Mouse (Mus musculus) forebrain, embryonic 15.5 days (tissue): Measurements from ENCODE around the gene Psma6. TPM values are rescaled to one million over a fixed set of nuclear protein-coding genes. Genes with fewer than 3 reads are reported as not detected.
A peak's percentile ranks its signal among the peaks of the same experiment; 100 is the strongest.

Experiments
- ATAC-seq: fragments of 200-750 bp; cut with Nextera tagmentation; replicated peaks from 2 replicates; pipeline ENCODE4 v1.8.0; 2017; ENCODE audit warnings: mild to moderate bottlenecking, moderate TSS enrichment, moderate library complexity
- H3K27ac ChIP-seq: fragments of 300-500 bp; sonication (generic); replicated peaks from 2 replicates; pipeline ENCODE4 v1.5.1; 2015; ENCODE audit warnings: mild to moderate bottlenecking, inconsistent platforms
- H3K27me3 ChIP-seq: fragments of 300-500 bp; sonication (generic); 2 replicates; pipeline ENCODE4 v1.6.1; 2015; ENCODE audit warnings: inconsistent platforms
- H3K36me3 ChIP-seq: fragments of 300-500 bp; sonication (generic); 2 replicates; pipeline ENCODE4 v1.6.1; 2015; ENCODE audit warnings: mild to moderate bottlenecking, inconsistent platforms
- H3K4me1 ChIP-seq: fragments of 300-500 bp; sonication (generic); 2 replicates; pipeline ENCODE4 v1.6.1; 2015; ENCODE audit warnings: inconsistent platforms
- H3K4me2 ChIP-seq: fragments of 300-500 bp; sonication (generic); replicated peaks from 2 replicates; pipeline ENCODE4 v1.6.1; 2015; ENCODE audit warnings: mild to moderate bottlenecking, inconsistent platforms
- H3K4me3 ChIP-seq: fragments of 300-500 bp; sonication (generic); 2 replicates; pipeline ENCODE4 v1.5.1; 2015; ENCODE audit warnings: mild to moderate bottlenecking, inconsistent platforms
- H3K9ac ChIP-seq: fragments of 300-500 bp; sonication (generic); replicated peaks from 2 replicates; pipeline ENCODE4 v1.6.1; 2015; ENCODE audit warnings: mild to moderate bottlenecking, inconsistent platforms
- H3K9me3 ChIP-seq: fragments of 300-500 bp; sonication (generic); 2 replicates; pipeline ENCODE4 v1.6.1; 2016; ENCODE audit warnings: inconsistent platforms
- WGBS: fragments of 180-500 bp; shearing (Covaris S2); methylation state at CpG from one replicate; pipeline ENCODE4 v1.1.7; 2015; ENCODE audit warnings: mixed read lengths; 5-methylcytosine and 5-hydroxymethylcytosine counted together
- polyA plus RNA-seq: library from polyadenylated mRNA; unstranded; fragments of >200 nt; fragmentation: Nextera tagmentation; extraction: Ambion mirVana; gene quantifications from 2 replicates; pipeline ENCODE4 v1.2.1, GENCODE M21; 2015

Psma6 gene
- polyA plus RNA-seq, 1 experiment from 2014 or later, result 446 TPM

DNA sequence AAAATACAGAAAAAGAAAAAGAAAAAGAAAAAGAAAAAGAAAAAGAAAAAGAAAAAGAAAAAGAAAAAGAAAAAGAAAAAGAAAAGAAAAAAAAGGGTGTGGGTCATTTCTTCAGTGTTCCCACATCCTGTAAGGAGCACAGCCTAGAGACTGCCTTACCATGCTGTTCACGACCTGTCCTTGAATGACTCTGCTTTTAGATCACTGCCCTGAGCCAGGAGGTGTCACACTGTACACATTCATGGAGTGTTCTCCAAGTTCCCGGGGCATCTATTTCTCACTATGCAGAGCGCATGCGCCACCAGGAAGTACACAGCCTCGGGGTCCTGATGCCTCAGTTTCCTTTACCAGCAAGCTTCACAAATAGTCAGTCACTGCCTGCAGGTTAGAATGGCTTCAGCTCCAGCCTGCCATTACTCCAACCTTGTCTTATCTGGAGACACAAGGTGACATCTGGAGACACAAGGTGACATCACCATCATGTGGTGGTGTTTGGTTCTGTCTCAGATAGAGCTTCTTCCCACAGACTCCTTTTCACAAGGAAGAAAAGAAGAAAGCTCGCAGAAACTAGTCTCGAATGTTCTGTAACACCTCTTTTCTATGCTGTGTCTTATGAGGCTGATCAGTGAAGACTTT lies 48.4 kb downstream of the Psma6 start:
- WGBS, result 88% methylated on average over 7 of the region's 7 CpGs

DNA sequence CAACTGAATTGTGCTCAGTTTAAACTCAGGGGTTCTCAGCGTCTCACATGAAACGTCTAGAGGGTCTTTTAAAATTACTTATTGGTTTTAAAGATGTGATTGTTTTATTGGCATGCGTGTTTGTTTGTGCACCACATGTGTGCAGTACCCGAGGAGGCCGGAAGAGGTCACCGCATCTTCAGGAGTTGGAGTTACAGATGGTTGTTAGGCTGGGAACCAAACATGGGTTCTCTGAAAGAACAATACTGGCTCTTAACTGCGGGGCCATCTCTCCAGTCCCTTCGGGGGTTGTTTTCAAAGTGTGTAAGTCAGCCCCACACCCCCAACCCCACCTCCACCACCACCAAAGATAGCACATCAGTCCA lies 48.9 kb downstream of the Psma6 start:
- H3K4me2 ChIP-seq, result no peak overlapping the region
- no peak overlapping the region for H3K4me3 ChIP-seq
- no peak for ATAC-seq
- H3K4me1 ChIP-seq, result no peaks in the 10 kb centered on the region
- H3K9me3 ChIP-seq, result no peaks in the 10 kb centered on the region
- 94% methylated on average over 8 of the region's 8 CpGs for WGBS
- H3K27ac ChIP-seq, result no peak overlapping the region
- no peaks in the 10 kb centered on the region for H3K27me3 ChIP-seq
- no peak overlapping the region for H3K9ac ChIP-seq
- H3K36me3 ChIP-seq, result no peaks in the 10 kb centered on the region

More for the DNA sequence above, 48.4 kb downstream of the Psma6 start:
- no peak overlapping the region for H3K27ac ChIP-seq
- no peak overlapping the region for H3K4me2 ChIP-seq
- no peak for ATAC-seq
- H3K4me3 ChIP-seq, result no peak overlapping the region
- H3K9ac ChIP-seq, result no peak overlapping the region
- H3K27me3 ChIP-seq, result no peaks in the 10 kb centered on the region
- H3K9me3 ChIP-seq, result no peaks in the 10 kb centered on the region
- no peaks in the 10 kb centered on the region for H3K4me1 ChIP-seq
- no peaks in the 10 kb centered on the region for H3K36me3 ChIP-seq

DNA sequence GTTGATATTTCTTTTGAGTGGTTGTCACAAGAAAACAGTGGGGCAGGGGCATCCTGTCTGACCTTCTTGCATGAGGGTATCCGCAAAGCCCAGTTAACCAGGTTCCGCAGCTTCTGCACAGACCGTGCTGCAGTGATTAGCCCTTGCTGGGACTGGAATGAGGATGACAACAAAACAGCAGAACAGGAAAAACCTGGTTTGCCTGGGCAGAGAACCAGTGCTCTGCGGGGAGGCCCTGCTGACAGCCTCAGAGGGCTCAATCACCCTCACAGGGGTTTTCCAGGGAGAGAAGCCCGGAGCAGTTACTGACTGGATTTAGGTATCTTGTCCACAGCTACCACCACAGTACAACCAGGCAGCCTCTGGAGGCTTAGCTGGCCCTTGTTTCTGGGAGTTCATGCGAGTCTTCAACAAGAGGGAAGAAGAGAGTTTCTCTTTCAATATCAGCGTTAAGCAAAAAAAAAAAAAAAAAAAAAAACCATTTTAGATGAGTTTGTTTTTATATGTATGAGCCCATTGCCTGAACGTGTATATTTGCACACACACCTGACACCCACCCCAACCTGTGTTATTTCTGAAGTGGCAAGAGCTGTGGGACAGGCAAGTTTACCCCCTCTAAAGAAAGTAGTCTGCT lies 49.9 kb downstream of the Psma6 start:
- WGBS, result 43% methylated on average over 8 of the region's 8 CpGs
- no peaks in the 10 kb centered on the region for H3K36me3 ChIP-seq
- no peak overlapping the region for H3K27ac ChIP-seq
- H3K4me3 ChIP-seq, result no peak overlapping the region
- no peaks in the 10 kb centered on the region for H3K27me3 ChIP-seq
- ATAC-seq, result no peak
- H3K9ac ChIP-seq, result no peak overlapping the region
- no peaks in the 10 kb centered on the region for H3K9me3 ChIP-seq
- H3K4me1 ChIP-seq, result peaks cover 9% of the 10 kb centered on the region
- no peak overlapping the region for H3K4me2 ChIP-seq

DNA sequence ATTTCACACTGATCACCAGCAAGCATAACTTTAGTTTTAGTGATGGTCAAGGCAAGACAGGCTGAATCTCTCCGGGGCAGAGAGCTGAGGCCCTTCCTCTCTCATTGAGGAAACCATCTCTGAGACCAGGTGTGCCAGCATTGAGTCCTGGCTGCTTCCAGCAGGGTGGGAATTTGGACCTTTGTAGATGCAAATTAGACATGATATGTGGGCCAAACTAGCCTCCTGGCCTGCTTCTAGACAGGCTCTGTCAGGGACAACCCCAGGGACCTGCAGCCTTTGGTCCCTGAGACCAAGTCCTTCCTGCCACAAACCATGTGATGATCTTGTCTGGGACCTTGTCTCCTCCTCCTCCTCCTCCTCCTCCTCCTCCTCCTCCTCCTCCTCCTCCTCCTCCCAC lies 51.1 kb downstream of the Psma6 start:
- H3K4me2 ChIP-seq, result no peak overlapping the region
- no peak for ATAC-seq
- 81% methylated on average over 1 of the region's 1 CpGs for WGBS

DNA sequence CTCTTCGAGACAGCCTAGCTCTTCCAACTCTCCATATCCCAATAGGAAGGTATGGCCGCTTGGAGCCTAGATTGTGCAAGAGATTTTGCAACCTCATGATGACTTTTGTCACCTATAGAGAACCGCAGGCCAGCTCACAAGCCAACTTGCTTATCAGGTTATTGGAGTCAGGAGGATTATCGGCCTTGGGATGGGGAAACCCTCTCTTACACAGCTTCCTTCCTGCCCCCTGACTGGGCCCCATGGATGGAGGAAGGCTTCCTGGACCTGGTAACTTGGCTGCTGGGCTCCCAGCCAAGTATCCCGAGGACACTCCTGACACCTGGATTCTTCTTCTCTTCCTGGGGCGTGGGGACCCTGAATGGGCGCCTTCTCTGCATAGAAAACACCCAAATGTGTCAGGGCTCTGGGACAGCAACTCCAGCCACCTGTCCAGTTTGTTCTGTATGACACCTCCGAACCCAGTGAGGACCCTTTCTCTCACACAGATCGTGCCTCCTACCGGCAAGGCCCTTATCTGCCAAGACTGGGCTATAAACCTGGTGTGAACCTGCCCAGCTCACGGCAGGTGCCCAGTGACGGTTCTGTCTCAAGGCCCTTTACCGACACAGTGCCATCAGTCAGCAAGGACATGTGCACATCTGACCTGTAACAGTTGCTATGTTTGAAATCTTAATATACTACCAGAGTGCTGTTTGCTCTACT lies 53.3 kb downstream of the Psma6 start:
- H3K27me3 ChIP-seq, result no peaks in the 10 kb centered on the region
- peaks cover 12% of the 10 kb centered on the region for H3K4me1 ChIP-seq
- WGBS, result 74% methylated on average over 13 of the region's 13 CpGs
- ATAC-seq, result no peak
- no peak overlapping the region for H3K4me2 ChIP-seq
- H3K36me3 ChIP-seq, result no peaks in the 10 kb centered on the region
- no peak overlapping the region for H3K27ac ChIP-seq
- no peaks in the 10 kb centered on the region for H3K9me3 ChIP-seq
- H3K4me3 ChIP-seq, result no peak overlapping the region
- H3K9ac ChIP-seq, result no peak overlapping the region

More for the DNA sequence above, 51.1 kb downstream of the Psma6 start:
- peaks cover 12% of the 10 kb centered on the region for H3K4me1 ChIP-seq
- H3K9me3 ChIP-seq, result no peaks in the 10 kb centered on the region
- no peak overlapping the region for H3K9ac ChIP-seq
- H3K27ac ChIP-seq, result no peak overlapping the region
- H3K36me3 ChIP-seq, result no peaks in the 10 kb centered on the region
- H3K27me3 ChIP-seq, result no peaks in the 10 kb centered on the region
- H3K4me3 ChIP-seq, result no peak overlapping the region

DNA sequence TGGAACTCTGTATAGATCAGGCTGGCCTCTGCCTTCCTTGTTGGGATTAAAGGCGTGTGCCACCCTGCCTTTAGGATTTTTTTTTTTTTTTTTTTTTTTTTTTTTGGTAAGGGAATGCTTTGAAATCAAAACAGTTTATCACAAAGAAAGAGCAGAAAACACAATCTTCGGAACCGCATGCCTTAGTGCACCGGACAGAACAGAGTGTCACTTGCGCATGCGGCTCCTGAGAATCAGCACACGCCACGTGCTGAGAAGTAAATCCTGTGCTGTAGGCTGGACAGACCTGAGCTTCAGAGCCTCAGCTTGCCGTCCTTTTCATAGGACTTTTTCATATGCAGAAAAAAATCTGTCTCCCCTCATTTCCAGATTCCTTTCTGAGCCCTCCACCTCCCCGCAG lies 54.0 kb downstream of the Psma6 start:
- Histone ChIP-seq H3K27me3 (no peaks in the 10 kb centered on the region), H3K27ac (peak overlapping the region; percentile 58; the same call in 1 of the 2 replicates), H3K36me3 (no peaks in the 10 kb centered on the region), H3K9ac (peak overlapping the region; percentile 33; the same call in 1 of the 2 replicates), H3K9me3 (no peaks in the 10 kb centered on the region), H3K4me1 (peaks cover 14% of the 10 kb centered on the region), H3K4me3 (no peak overlapping the region), H3K4me2 (peak overlapping the region; percentile 38)
- WGBS, result 61% methylated on average over 10 of the region's 10 CpGs
- ATAC-seq, result no peak

DNA sequence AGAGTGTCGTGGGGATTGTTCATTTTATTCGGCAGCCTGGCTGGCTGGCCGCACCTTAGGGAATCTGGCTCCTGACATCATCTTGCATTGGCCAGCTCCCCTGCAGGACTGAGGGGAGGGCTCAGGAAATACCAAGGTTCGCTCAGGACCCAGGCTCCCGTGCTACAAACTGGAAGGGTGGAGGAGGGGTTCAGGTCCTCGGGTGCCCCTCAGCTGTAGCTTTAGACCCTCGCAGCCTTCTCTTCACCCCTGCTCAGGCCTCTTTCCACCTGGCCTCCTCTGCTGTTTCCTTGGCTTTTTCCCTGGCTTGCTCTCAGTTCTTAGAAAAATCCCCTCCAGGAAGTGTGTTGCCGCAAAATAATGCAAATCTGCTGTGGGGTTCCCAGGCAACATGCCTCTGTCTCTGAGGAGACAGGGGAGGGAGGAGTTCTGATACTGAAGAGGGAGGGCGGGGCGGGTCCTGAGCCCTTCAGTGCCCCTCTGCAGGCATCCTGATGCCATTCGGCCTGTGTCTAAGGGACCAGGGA lies 54.7 kb downstream of the Psma6 start:
- H3K4me3 ChIP-seq, result 0 out of 2 replicates have a peak overlapping the region, but pooled peaks have one; percentile 0

DNA sequence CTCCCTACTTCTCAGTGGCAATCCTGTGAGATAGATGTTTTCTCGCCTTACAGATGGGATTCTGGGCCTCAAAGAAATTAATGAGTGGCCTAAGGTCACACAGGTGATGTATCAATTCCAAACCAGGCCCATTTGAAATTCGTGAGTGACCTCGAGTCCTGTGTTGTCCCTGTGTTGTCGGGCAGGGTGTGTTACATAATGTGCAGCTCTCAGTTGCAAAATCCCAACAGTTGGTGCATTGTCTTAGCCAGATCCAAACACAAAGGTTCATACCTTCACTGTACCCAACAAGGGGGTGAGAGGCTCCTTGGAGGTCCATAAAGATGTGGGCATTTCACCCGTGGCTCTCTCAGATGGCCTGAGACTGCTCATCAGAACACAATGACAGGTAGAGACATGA lies 56.4 kb downstream of the Psma6 start:
- Histone ChIP-seq H3K4me2 (no peak overlapping the region), H3K4me1 (peaks cover 18% of the 10 kb centered on the region), H3K27me3 (no peaks in the 10 kb centered on the region), H3K36me3 (no peaks in the 10 kb centered on the region), H3K9ac (no peak overlapping the region), H3K4me3 (no peak overlapping the region), H3K9me3 (no peaks in the 10 kb centered on the region), H3K27ac (no peak overlapping the region)
- 79% methylated on average over 5 of the region's 5 CpGs for WGBS
- ATAC-seq, result no peak

More for the DNA sequence above, 54.7 kb downstream of the Psma6 start:
- no peaks in the 10 kb centered on the region for H3K9me3 ChIP-seq
- H3K4me1 ChIP-seq, result peaks cover 18% of the 10 kb centered on the region
- no peaks in the 10 kb centered on the region for H3K27me3 ChIP-seq
- peak overlapping the region; percentile 38 for H3K4me2 ChIP-seq
- no peaks in the 10 kb centered on the region for H3K36me3 ChIP-seq
- WGBS, result 4% methylated on average over 11 of the region's 11 CpGs
- ATAC-seq, result peak; percentile 64; the same call in 1 of the 2 replicates
- H3K27ac ChIP-seq, result peak overlapping the region; percentile 58
- peak overlapping the region; percentile 33; the same call in 1 of the 2 replicates for H3K9ac ChIP-seq

DNA sequence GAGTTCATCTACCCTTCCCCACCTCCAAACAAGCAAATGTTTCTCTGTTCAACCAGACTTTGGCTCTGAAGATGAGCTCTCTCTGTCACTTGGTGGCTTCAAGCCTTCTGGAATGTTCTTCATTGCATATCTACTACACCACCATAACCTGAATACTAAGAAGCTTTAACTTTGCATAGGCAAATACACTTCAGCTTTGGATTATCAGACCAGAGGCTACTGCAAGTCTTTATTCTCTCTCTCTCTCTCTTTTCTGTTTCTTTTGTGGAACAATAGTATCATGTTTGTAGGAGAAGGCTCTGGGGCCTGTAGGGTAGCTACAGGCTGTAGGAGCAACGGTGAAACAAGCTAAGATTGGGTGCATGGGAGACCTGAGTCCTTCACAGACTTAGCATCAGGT lies 58.2 kb downstream of the Psma6 start:
- ATAC-seq, result no peak
- H3K4me1 ChIP-seq, result peaks cover 33% of the 10 kb centered on the region
- no peaks in the 10 kb centered on the region for H3K27me3 ChIP-seq
- 92% methylated on average over 1 of the region's 1 CpGs for WGBS
- H3K36me3 ChIP-seq, result no peaks in the 10 kb centered on the region
- H3K4me3 ChIP-seq, result no peak overlapping the region
- no peak overlapping the region for H3K9ac ChIP-seq
- H3K27ac ChIP-seq, result no peak overlapping the region
- no peak overlapping the region for H3K4me2 ChIP-seq
- no peaks in the 10 kb centered on the region for H3K9me3 ChIP-seq

DNA sequence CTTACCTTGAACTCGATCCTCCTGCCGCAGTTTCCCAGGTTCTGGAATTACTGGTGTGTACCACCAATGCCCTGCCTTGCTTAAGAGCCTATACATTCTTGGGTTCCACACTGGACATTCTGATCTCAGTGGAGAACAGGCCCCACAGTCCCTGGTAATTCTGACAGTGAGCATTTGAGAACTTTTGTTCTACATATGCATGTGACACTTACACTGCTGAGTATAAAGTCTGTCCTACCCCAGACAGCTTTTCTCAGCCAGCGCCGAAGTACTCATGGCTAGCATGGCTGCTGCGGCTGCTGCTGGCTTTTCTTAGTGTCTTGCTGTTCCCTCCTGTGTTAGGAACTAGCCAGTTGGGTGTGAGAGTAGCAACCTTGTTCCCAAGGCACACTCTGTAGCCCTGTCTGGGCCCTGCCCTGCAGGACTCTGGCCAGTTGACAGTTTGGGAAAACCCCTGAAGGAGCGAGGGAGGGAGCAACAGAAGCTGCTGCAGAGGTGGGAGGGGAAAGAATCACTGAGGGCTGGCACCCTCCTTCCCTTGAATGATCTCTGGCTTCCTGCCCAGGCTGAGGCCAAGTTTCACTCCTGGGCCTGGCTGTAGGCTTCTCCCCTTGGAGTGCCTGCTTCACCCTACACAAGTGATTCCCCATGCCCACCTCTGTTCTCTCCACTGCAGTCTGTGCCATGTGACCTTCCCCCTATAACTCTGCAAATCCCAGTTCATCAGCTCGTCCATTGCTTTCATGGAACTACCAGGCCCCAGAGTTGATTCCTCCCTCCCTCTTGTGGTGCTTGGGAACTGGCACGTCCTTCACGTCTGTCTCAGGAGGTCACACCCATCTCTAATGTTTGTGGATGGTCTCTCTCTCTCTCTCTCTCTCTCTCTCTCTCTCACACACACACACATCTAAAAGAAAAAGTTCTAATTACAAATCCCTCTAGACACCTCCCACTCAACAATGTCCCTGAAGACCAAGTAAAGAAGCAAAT lies 59.1 kb downstream of the Psma6 start:
- Histone ChIP-seq H3K4me2 (no peak overlapping the region), H3K36me3 (no peaks in the 10 kb centered on the region), H3K27me3 (no peaks in the 10 kb centered on the region), H3K27ac (no peak overlapping the region; the same call in 1 of the 2 replicates), H3K4me1 (peaks cover 36% of the 10 kb centered on the region), H3K4me3 (no peak overlapping the region), H3K9ac (no peak overlapping the region), H3K9me3 (no peaks in the 10 kb centered on the region)
- 59% methylated on average over 9 of the region's 9 CpGs for WGBS
- no peak; the same call in 1 of the 2 replicates for ATAC-seq

DNA sequence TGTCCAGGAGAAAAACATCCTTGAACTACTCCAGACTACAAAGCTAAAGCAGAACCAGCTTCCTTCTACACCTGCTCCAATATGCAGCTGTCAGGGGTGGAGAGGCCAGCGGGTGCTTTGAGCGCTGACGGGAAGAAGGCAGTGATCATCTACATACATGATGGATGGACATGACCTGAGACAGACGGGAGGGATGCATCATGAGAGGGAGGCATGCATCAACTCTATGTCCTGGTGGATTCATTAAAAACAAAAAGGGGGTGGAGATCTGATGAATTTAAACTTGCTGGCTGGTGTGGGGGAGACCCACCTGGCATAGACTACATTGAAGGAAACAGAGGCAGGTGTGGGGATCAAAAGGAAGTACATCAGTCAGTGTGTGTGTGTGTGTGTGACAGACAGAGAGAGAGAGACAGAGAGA lies 60.0 kb downstream of the Psma6 start:
- no peaks in the 10 kb centered on the region for H3K27me3 ChIP-seq
- WGBS, result 91% methylated on average over 4 of the region's 4 CpGs

More for the DNA sequence above, 60.0 kb downstream of the Psma6 start:
- Histone ChIP-seq H3K27ac (no peak overlapping the region), H3K36me3 (no peaks in the 10 kb centered on the region), H3K4me3 (no peak overlapping the region), H3K9me3 (no peaks in the 10 kb centered on the region), H3K9ac (no peak overlapping the region), H3K4me1 (peaks cover 27% of the 10 kb centered on the region), H3K4me2 (no peak overlapping the region)
- no peak for ATAC-seq
